Comparison of ENCODE assay signal across 9 mouse cellular contexts in genomic region chr4:32561555-32562095, GRCm38 (mm10). TPM values are rescaled to one million over a fixed set of nuclear protein-coding genes. Genes with fewer than 3 reads are reported as not detected.
DNase-seq lines count a peak whose midpoint lies in the region; ATAC-seq lines count a peak whose summit lies in the region.
"Had no signal": no experiment of that assay in that cellular context is flagged by ENCODE, and none has a peak within 500 bp of the region (broad histone marks: within the 10 kb centered on the region; RNA-seq: fewer than 3 reads in every experiment).

No protein-coding gene starts in this region.

- H3K9me3 ChIP-seq in intestine, embryonic 15.5 days, result no peaks in the 10 kb centered on the region
- H3K9me3 ChIP-seq in midbrain, embryonic 15.5 days, result no peaks in the 10 kb centered on the region

- H3K9ac ChIP-seq in intestine, embryonic 15.5 days, result no peak overlapping the region
- no peak overlapping the region for H3K9ac ChIP-seq in midbrain, embryonic 15.5 days

- 54% methylated on average over 12 of the region's 12 CpGs for WGBS in intestine, embryonic 15.5 days
- WGBS in midbrain, embryonic 15.5 days, result 32% methylated on average over 12 of the region's 12 CpGs

- intact Hi-C loops in left cerebral cortex, postnatal 4 days (cut with DNase I), result no loop called here

- H3K4me1 ChIP-seq in intestine, embryonic 15.5 days (replicated peaks), result no peaks in the 10 kb centered on the region
- peaks cover 19% of the 10 kb centered on the region for H3K4me1 ChIP-seq in midbrain, embryonic 15.5 days

- ATAC-seq in granulocyte monocyte progenitor cell, adult 5-6 weeks (replicated peaks; ENCODE audit: poor library complexity, severe bottlenecking), result peak; percentile 66
- ATAC-seq in intestine, embryonic 15.5 days, result 0 out of 2 replicates have a peak, but pooled peaks have one; percentile 41
- ATAC-seq in midbrain, embryonic 15.5 days (replicated peaks), result peak; percentile 75

- no peak overlapping the region for H3K27ac ChIP-seq in intestine, embryonic 15.5 days
- H3K27ac ChIP-seq in midbrain, embryonic 15.5 days, result peak overlapping the region; percentile 67

- H3K4me3 ChIP-seq in intestine, embryonic 15.5 days (replicated peaks), result no peak overlapping the region
- no peak overlapping the region for H3K4me3 ChIP-seq in midbrain, embryonic 15.5 days
- H3K4me3 ChIP-seq: erythroblast, embryonic 14.5 days had no signal

- no peak overlapping the region for H3K4me2 ChIP-seq in intestine, embryonic 15.5 days (replicated peaks)
- H3K4me2 ChIP-seq in midbrain, embryonic 15.5 days, result 0 out of 2 replicates have a peak overlapping the region, but pooled peaks have one; percentile 6

- H3K36me3 ChIP-seq in intestine, embryonic 15.5 days, result peaks cover 2% of the 10 kb centered on the region; the same call in 1 of the 2 replicates
- peaks cover 5% of the 10 kb centered on the region; the same call in 1 of the 2 replicates for H3K36me3 ChIP-seq in midbrain, embryonic 15.5 days (replicated peaks)

- peak; percentile 60 for DNase-seq in embryo, embryonic 10 days (ENCODE audit: low spot score)
- DNase-seq in embryo, embryonic 9.5 days (ENCODE audit: extremely low spot score), result no peak
- peak; percentile 78 for DNase-seq in cerebellum, adult 9-11 months
- DNase-seq in left cerebral cortex, postnatal 4 days, result peak; percentile 52
- DNase-seq in thymus, postnatal 0 days (ENCODE audit: low spot score), result peak; percentile 27

- no peaks in the 10 kb centered on the region for H3K27me3 ChIP-seq in intestine, embryonic 15.5 days (replicated peaks)
- no peaks in the 10 kb centered on the region for H3K27me3 ChIP-seq in midbrain, embryonic 15.5 days (replicated peaks)

RNA-seq across cellular contexts. Expression of gene Gja10, which starts 40.9 kb away (rescaled TPM):
- not detected in 2 replicates for total RNA-seq in granulocyte monocyte progenitor cell, adult 5-6 weeks (2014; fragmentation: Nextera tagmentation)
- not detected in 2 replicates for total RNA-seq in granulocyte monocyte progenitor cell, adult 5-6 weeks (2017)
- polyA plus RNA-seq in intestine, embryonic 15.5 days (2015; fragmentation: Nextera tagmentation; extraction: Ambion mirVana), result not detected in 2 replicates
- not detected for total RNA-seq in left cerebral cortex, postnatal 4 days (2021)
- 0.11 TPM in 1 of 2 replicates, not detected in the other for polyA plus RNA-seq in midbrain, embryonic 15.5 days (2015; fragmentation: Nextera tagmentation; extraction: Ambion mirVana)
- polyA plus RNA-seq in thymus, postnatal 0 days (2015; fragmentation: Nextera tagmentation; extraction: Ambion mirVana), result 0.08 TPM in 1 of 2 replicates, not detected in the other
- polyA plus RNA-seq: erythroblast, embryonic 14.5 days had no signal

RNA-seq across cellular contexts. Expression of gene Casp8ap2, which starts 53.6 kb away (rescaled TPM):
- total RNA-seq in granulocyte monocyte progenitor cell, adult 5-6 weeks (2014; fragmentation: Nextera tagmentation), result 50.6 and 54.4 TPM in 2 replicates
- 50.4 and 66.4 TPM in 2 replicates for total RNA-seq in granulocyte monocyte progenitor cell, adult 5-6 weeks (2017)
- polyA plus RNA-seq in intestine, embryonic 15.5 days (2015; fragmentation: Nextera tagmentation; extraction: Ambion mirVana), result 45.9 and 47.8 TPM in 2 replicates
- total RNA-seq in left cerebral cortex, postnatal 4 days (2021), result 10 to 100 TPM; 13.5 to 14.6 TPM
- 43.2 and 45.2 TPM in 2 replicates for polyA plus RNA-seq in midbrain, embryonic 15.5 days (2015; fragmentation: Nextera tagmentation; extraction: Ambion mirVana)
- polyA plus RNA-seq in thymus, postnatal 0 days (2015; fragmentation: Nextera tagmentation; extraction: Ambion mirVana), result 76.7 and 77.5 TPM in 2 replicates
